Mouse (Mus musculus): ENCODE data around the gene Cd2bp2. TPM values are rescaled to one million over a fixed set of nuclear protein-coding genes. Genes with fewer than 3 reads are reported as not detected.
A peak's percentile ranks its signal among the peaks of the same experiment; 100 is the strongest.

Cd2bp2 gene
- total and polyA plus RNA-seq, 3 experiments: 56.7 to 64.8 TPM; not detected in 1

GRCm38 (mm10) chr7:127233765-127234164 lies 37.9 kb upstream of the Cd2bp2 start:
- peak overlapping the region; percentile 80 to 83 for H3K4me3 ChIP-seq (ENCODE audit: control insufficient read depth in 1 of 2, insufficient read depth in 1 of 2, low read depth in 2 of 2, low read length in 2 of 2)
- peak; percentile 73 for DNase-seq (ENCODE audit: low read depth, low spot score)
- no peak for TF ChIP-seq KAT2A (conservative IDR thresholded peaks at IDR 0.05; ENCODE audit: low read depth, low read length)
- TF ChIP-seq CHD2 (IDR thresholded peaks at IDR 0.05; ENCODE audit: low read length): no peak
- TF ChIP-seq TCF12 (IDR thresholded peaks at IDR 0.05; ENCODE audit: low read depth, low read length): 0 out of 2 replicates have a peak, but pooled peaks have one; percentile 38
- no peak for TF ChIP-seq CHD1 (IDR thresholded peaks at IDR 0.05; ENCODE audit: low read depth, low read length)
- no peak for TF ChIP-seq UBTF (IDR thresholded peaks at IDR 0.05; ENCODE audit: borderline replicate concordance, insufficient read depth, low read depth, low read length)
- no peak for TF ChIP-seq POLR2AphosphoS2 (IDR thresholded peaks at IDR 0.05; ENCODE audit: low read length)
- no peak for TF ChIP-seq E2F4 (IDR thresholded peaks at IDR 0.05; ENCODE audit: borderline replicate concordance, low read depth, low read length)
- TF ChIP-seq SIN3A (IDR thresholded peaks at IDR 0.05; ENCODE audit: low read length): peak; percentile 49; the same call in 1 of the 2 replicates
- TF ChIP-seq MEF2A (IDR thresholded peaks at IDR 0.05; ENCODE audit: extremely low read depth, insufficient replicate concordance, low read depth, low read length, poor library complexity, severe bottlenecking): no peak
- no peak for TF ChIP-seq GABPA (IDR thresholded peaks at IDR 0.05; ENCODE audit: low read depth, low read length)
- no peak for TF ChIP-seq RAD21 (IDR thresholded peaks at IDR 0.05; ENCODE audit: low read depth, low read length)
- TF ChIP-seq RCOR1 (IDR thresholded peaks at IDR 0.05; ENCODE audit: low read depth, low read length): peak; percentile 79
- no peak for TF ChIP-seq CTCF (IDR thresholded peaks at IDR 0.05 in 2 of 3, conservative IDR thresholded peaks at IDR 0.05 in 1 of 3; ENCODE audit: control insufficient read depth in 1 of 3, insufficient read depth in 1 of 3, low read depth in 2 of 3, low read length in 3 of 3, poor library complexity in 1 of 3, severe bottlenecking in 1 of 3)
- no peak for TF ChIP-seq ELF1 (IDR thresholded peaks at IDR 0.05; ENCODE audit: low read depth, low read length)
- peak in 1 of 2 experiments; percentile 62 for TF ChIP-seq EP300 (IDR thresholded peaks at IDR 0.05; ENCODE audit: low read depth in 1 of 2, low read length in 2 of 2)
- TF ChIP-seq TAL1 (IDR thresholded peaks at IDR 0.05; ENCODE audit: low read length): peak; percentile 53
- TF ChIP-seq ZNF384 (IDR thresholded peaks at IDR 0.05; ENCODE audit: low read depth, low read length): no peak
- no peak for TF ChIP-seq USF2 (IDR thresholded peaks at IDR 0.05; ENCODE audit: borderline replicate concordance in 1 of 2, insufficient read depth in 1 of 2, low read depth in 1 of 2, low read length in 2 of 2)
- TF ChIP-seq HCFC1 (IDR thresholded peaks at IDR 0.05; ENCODE audit: low read depth, low read length): no peak
- TF ChIP-seq ZC3H11A (IDR thresholded peaks at IDR 0.05; ENCODE audit: low read depth, low read length): no peak
- peak; percentile 35 for TF ChIP-seq MXI1 (IDR thresholded peaks at IDR 0.05; ENCODE audit: low read depth, low read length)
- no peak for TF ChIP-seq MAFK (IDR thresholded peaks at IDR 0.05; ENCODE audit: borderline replicate concordance, low read depth, low read length)
- TF ChIP-seq POLR2A (IDR thresholded peaks at IDR 0.05; ENCODE audit: control insufficient read depth in 1 of 2, insufficient read depth in 1 of 2, low read depth in 1 of 2, low read length in 2 of 2, poor library complexity in 1 of 2): no peak
- no peak for TF ChIP-seq MYB (IDR thresholded peaks at IDR 0.05; ENCODE audit: low read depth, low read length)
- peak; percentile 71; the same call in 1 of the 2 replicates for TF ChIP-seq GATA1 (IDR thresholded peaks at IDR 0.05; ENCODE audit: low read depth, low read length)
- peak; percentile 49; the same call in 1 of the 2 replicates for TF ChIP-seq ETS1 (IDR thresholded peaks at IDR 0.05; ENCODE audit: low read depth, low read length)
- TF ChIP-seq POLR2AphosphoS5 (IDR thresholded peaks at IDR 0.05; ENCODE audit: borderline replicate concordance, low read depth, low read length): no peak
- no peak for TF ChIP-seq JUND (IDR thresholded peaks at IDR 0.05; ENCODE audit: low read depth, low read length)
- TF ChIP-seq TBP (IDR thresholded peaks at IDR 0.05; ENCODE audit: low read depth, low read length): no peak
- no peak for TF ChIP-seq ZKSCAN1 (IDR thresholded peaks at IDR 0.05; ENCODE audit: low read depth, low read length)
- TF ChIP-seq ZMIZ1 (IDR thresholded peaks at IDR 0.05; ENCODE audit: low read depth, low read length): no peak
- TF ChIP-seq USF1 (IDR thresholded peaks at IDR 0.05; ENCODE audit: low read depth, low read length): no peak
- TF ChIP-seq BHLHE40 (IDR thresholded peaks at IDR 0.05; ENCODE audit: borderline replicate concordance, low read depth, low read length): no peak
- TF ChIP-seq MAZ (IDR thresholded peaks at IDR 0.05; ENCODE audit: low read depth, low read length): no peak
- TF ChIP-seq NRF1 (IDR thresholded peaks at IDR 0.05; ENCODE audit: insufficient read depth, low read depth, low read length, poor library complexity, severe bottlenecking): no peak
- TF ChIP-seq MYC (IDR thresholded peaks at IDR 0.05; ENCODE audit: low read depth, low read length): 0 out of 2 replicates have a peak, but pooled peaks have one; percentile 13
- no peak for TF ChIP-seq NELFE (IDR thresholded peaks at IDR 0.05; ENCODE audit: low read depth, low read length)
- no peak for TF ChIP-seq SMC3 (IDR thresholded peaks at IDR 0.05; ENCODE audit: low read depth, low read length)
- H3K27ac ChIP-seq (ENCODE audit: control insufficient read depth, low read depth, low read length): peak overlapping the region; percentile 74
- no peaks in the 10 kb centered on the region for H3K27me3 ChIP-seq (ENCODE audit: control insufficient read depth in 1 of 2, insufficient read depth in 2 of 2, low read length in 2 of 2)
- no peaks in the 10 kb centered on the region for H3K9me3 ChIP-seq (replicated peaks; ENCODE audit: insufficient read depth, low read length)
- peaks cover 37% of the 10 kb centered on the region for H3K79me2 ChIP-seq (ENCODE audit: control insufficient read depth, insufficient read depth, low read length, poor library complexity)
- H3K36me3 ChIP-seq (ENCODE audit: control insufficient read depth in 1 of 2, insufficient read depth in 2 of 2, low read length in 2 of 2): peaks cover 0 to 14% of the 10 kb centered on the region in 2 experiments; a peak in 3 of 4 replicates
- H3K4me1 ChIP-seq (ENCODE audit: control insufficient read depth in 1 of 2, insufficient read depth in 2 of 2, low read length in 2 of 2): peaks cover 2 to 18% of the 10 kb centered on the region in 2 experiments; a peak in 3 of 4 replicates
- H3K9ac ChIP-seq (ENCODE audit: control insufficient read depth, low read depth, low read length, poor library complexity, severe bottlenecking): peak overlapping the region; percentile 94

Measured in MEL (cell line).